Mouse (Mus musculus) lung, adult 2 months (tissue): ENCODE measurements at regions not wholly inside any gene's neighbourhood (a gene's known extent, or its start where the extent isn't known, plus 50 kb on each side); places are given as distances from the start of the nearest gene placed in this dataset.

Experiments
- CTCF ChIP-seq: fragments of 200-500 bp; IDR thresholded peaks from 2 replicates; pipeline ENCODE4 v1.5.1; 2011; ENCODE audit warnings: mild to moderate bottlenecking, low read length, control low read depth; ENCODE audit not compliant: insufficient read depth
- POLR2A ChIP-seq: fragments of 200-500 bp; IDR thresholded peaks from 2 replicates; pipeline ENCODE4 v1.6.1; 2011; ENCODE audit warnings: low read depth, mild to moderate bottlenecking, control low read depth, low read length, borderline replicate concordance; ENCODE audit errors: extremely low read depth

GRCm38 (mm10) chr9:52965631-52966030 lies 282.2 kb downstream of the Ddx10 start:
- TF ChIP-seq POLR2A (no peak), CTCF (no peak)
